Mouse (Mus musculus) lung, embryonic 15.5 days (tissue): Measurements from ENCODE around the gene Upp2. TPM values are rescaled to one million over a fixed set of nuclear protein-coding genes. Genes with fewer than 3 reads are reported as not detected.
A peak's percentile ranks its signal among the peaks of the same experiment; 100 is the strongest.

ENCODE experiments used
- ATAC-seq: fragments of 200-750 bp; cut with Nextera tagmentation; 2 replicates; pipeline ENCODE4 v1.8.0; 2017; ENCODE audit warnings: moderate number of reproducible peaks, borderline replicate concordance; ENCODE audit not compliant: low FRiP score, low TSS enrichment; ENCODE audit errors: extremely low read depth
- H3K27ac ChIP-seq: fragments of 300-500 bp; sonication (generic); 2 replicates; pipeline ENCODE4 v1.5.1; 2015; ENCODE audit warnings: moderate library complexity, mild to moderate bottlenecking, inconsistent platforms
- H3K27me3 ChIP-seq: fragments of 300-500 bp; sonication (generic); 2 replicates; pipeline ENCODE4 v1.6.1; 2015; ENCODE audit warnings: inconsistent platforms
- H3K36me3 ChIP-seq: fragments of 300-500 bp; sonication (generic); 2 replicates; pipeline ENCODE4 v1.6.1; 2015; ENCODE audit warnings: inconsistent platforms
- H3K4me1 ChIP-seq: fragments of 300-500 bp; sonication (generic); 2 replicates; pipeline ENCODE4 v1.6.1; 2015; ENCODE audit warnings: inconsistent platforms
- H3K4me2 ChIP-seq: fragments of 300-500 bp; sonication (generic); 2 replicates; pipeline ENCODE4 v1.6.1; 2015; ENCODE audit warnings: inconsistent platforms, mild to moderate bottlenecking, moderate library complexity
- H3K4me3 ChIP-seq: fragments of 300-500 bp; sonication (generic); 2 replicates; pipeline ENCODE4 v1.5.1; 2015; ENCODE audit warnings: mild to moderate bottlenecking, inconsistent platforms
- H3K9ac ChIP-seq: fragments of 300-500 bp; sonication (generic); 2 replicates; pipeline ENCODE4 v1.6.1; 2015; ENCODE audit warnings: inconsistent platforms
- H3K9me3 ChIP-seq: fragments of 300-500 bp; sonication (generic); 2 replicates; pipeline ENCODE4 v1.6.1; 2016; ENCODE audit warnings: inconsistent platforms
- whole genome bisulfite sequencing: fragments of 180-500 bp; shearing (Covaris S2); methylation state at CpG from one replicate; pipeline ENCODE4 v1.1.7; 2015; 5-methylcytosine and 5-hydroxymethylcytosine counted together
- polyA plus RNA-seq: library from polyadenylated mRNA; unstranded; fragments of >200 nt; fragmentation: Nextera tagmentation; extraction: Ambion mirVana; gene quantifications from 2 replicates; pipeline ENCODE4 v1.2.1, GENCODE M21; 2015

Upp2 gene
- polyA plus RNA-seq, 1 experiment from 2014 or later: 7.1 TPM

DNA sequence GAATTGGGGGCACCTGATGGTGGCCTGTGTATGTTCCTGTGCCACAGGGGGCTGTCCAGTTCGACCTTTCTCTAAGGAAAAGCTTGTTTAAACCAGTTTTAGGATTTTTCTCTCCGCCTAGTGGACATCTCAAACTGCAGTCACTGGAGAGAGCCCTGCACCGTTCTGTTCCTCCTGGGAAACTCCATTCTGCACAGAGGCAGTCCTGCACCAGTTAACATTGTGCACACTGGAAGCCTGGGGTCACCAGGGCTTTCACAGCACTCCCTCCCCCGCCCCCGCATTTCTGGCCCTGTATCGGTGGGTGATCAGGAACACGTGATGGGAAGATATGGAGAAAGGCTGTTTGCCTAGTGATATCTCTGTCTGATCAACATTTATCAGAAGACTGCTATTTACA, 133.3 kb downstream of the Upp2 start:
- ATAC-seq: no peak
- no peaks in the 10 kb centered on the region for H3K36me3 ChIP-seq
- H3K27ac ChIP-seq: no peak overlapping the region
- H3K9me3 ChIP-seq: no peaks in the 10 kb centered on the region
- H3K9ac ChIP-seq: no peak overlapping the region
- no peak overlapping the region for H3K4me3 ChIP-seq
- no peaks in the 10 kb centered on the region for H3K4me1 ChIP-seq
- H3K27me3 ChIP-seq: no peaks in the 10 kb centered on the region
- WGBS: 43% methylated on average over 7 of the region's 7 CpGs
- no peak overlapping the region for H3K4me2 ChIP-seq

DNA sequence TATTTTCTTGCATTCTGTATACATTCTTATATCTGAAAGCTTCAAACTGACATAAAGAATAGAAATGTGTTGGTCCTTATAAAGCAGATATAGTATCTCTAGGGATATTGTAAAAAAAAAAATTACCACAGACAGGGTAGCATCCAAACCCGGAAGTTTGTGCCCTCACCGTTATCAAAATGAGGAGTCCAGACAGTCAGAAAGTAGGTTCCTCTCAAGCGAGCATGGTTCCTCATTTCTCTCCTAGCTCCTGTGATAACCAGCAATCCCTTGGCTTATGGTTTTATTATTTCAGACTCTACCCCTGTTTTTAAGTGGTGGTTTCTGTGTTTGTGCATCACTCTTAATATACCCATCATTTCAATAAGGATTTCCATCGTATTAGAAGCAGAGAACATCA, 134.5 kb downstream of the Upp2 start:
- Histone ChIP-seq H3K4me2 (no peak overlapping the region), H3K4me3 (no peak overlapping the region), H3K36me3 (no peaks in the 10 kb centered on the region), H3K9ac (no peak overlapping the region), H3K27ac (no peak overlapping the region), H3K27me3 (no peaks in the 10 kb centered on the region), H3K4me1 (no peaks in the 10 kb centered on the region), H3K9me3 (no peaks in the 10 kb centered on the region)
- no peak for ATAC-seq
- 82% methylated on average over 4 of the region's 4 CpGs for WGBS

DNA sequence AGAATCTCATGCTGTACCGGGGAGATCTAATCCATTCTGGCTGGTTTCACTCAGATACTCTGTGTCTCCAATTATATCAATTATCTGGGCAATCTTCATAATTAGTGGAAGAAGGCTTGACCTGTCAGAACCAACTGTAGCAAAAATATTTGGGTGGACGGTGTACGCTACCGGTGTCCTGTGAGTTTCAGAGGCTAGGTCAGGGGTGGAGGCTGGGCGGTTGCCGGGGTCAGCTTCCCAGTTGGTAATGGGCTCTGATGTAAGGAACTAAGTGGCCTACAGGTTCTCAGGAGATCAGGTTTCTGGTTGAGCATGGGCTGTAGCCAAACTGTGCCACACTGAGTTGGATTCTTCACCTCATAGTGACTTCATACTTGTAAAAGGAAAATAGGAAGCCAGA, 136.1 kb downstream of the Upp2 start:
- Histone ChIP-seq H3K4me3 (no peak overlapping the region), H3K9ac (no peak overlapping the region), H3K36me3 (no peaks in the 10 kb centered on the region), H3K27me3 (no peaks in the 10 kb centered on the region), H3K4me2 (no peak overlapping the region), H3K9me3 (no peaks in the 10 kb centered on the region), H3K4me1 (no peaks in the 10 kb centered on the region), H3K27ac (no peak overlapping the region)
- 84% methylated on average over 6 of the region's 6 CpGs for WGBS
- no peak for ATAC-seq

DNA sequence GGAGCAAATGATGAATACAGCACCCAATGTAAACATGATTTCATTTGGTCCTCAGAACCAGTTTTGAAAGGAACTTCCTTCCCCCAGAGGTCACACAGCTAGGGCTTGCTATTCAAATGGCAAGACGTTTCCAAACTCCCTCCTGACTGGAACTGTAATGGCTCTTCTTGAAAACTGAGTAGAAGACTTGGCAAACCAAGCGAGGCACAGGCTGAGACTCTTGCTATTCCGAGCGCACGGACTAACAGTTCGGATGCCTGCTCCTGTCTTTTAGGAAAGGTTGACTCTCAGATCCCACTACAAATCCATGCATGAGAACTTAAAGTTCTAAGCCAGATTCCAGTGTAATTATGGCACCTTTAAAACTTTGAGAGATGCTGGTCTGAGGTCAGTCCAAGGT, 136.5 kb downstream of the Upp2 start:
- H3K9ac ChIP-seq: no peak overlapping the region
- WGBS: 76% methylated on average over 6 of the region's 6 CpGs
- H3K4me3 ChIP-seq: no peak overlapping the region
- H3K9me3 ChIP-seq: no peaks in the 10 kb centered on the region
- H3K27me3 ChIP-seq: no peaks in the 10 kb centered on the region
- H3K27ac ChIP-seq: no peak overlapping the region
- no peak overlapping the region for H3K4me2 ChIP-seq
- no peaks in the 10 kb centered on the region for H3K36me3 ChIP-seq
- H3K4me1 ChIP-seq: no peaks in the 10 kb centered on the region
- ATAC-seq: no peak

DNA sequence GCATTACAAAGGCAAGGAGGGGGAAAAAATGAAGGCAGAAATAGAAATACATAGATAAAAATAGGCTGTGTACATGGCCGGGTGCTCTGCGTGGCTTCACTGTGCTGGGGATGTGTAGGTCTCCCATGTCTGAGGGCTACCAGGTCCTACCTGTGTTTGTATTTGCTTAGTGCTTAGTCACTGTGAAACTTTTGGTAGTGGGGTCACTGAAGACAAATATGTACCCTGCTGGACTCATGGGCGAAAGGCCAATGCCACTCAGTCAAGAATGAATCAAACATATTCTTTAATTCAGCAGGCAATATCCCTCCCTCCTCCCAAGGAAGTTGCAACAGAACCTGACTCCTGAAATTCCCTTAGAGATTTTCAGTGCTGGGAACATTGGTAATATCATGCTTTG, 137.5 kb downstream of the Upp2 start:
- Histone ChIP-seq H3K27ac (no peak overlapping the region), H3K4me3 (no peak overlapping the region), H3K27me3 (no peaks in the 10 kb centered on the region), H3K4me2 (no peak overlapping the region), H3K4me1 (peaks cover 4% of the 10 kb centered on the region; the same call in 1 of the 2 replicates), H3K9ac (no peak overlapping the region), H3K9me3 (no peaks in the 10 kb centered on the region), H3K36me3 (no peaks in the 10 kb centered on the region)
- 56% methylated on average over 3 of the region's 3 CpGs for WGBS
- ATAC-seq: no peak

DNA sequence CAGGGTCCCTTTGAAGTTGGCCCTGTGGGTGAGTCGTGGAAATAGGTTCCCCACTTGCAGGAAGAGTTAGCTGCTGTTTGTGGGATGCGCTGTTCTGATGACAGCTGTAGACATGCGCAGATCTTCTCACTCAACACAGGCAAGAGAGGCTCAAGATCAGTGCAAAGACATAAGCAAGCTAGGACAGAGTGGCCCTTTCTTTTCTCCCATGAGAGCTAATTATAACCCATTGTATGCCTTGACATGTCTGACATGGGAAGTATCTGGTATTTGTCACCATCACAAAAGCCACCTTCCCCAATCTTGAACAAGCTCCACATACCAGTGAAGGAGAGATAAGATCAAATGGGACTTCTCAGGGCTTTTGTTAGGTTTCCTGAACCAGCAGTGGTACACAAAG, 140.6 kb downstream of the Upp2 start:
- no peaks in the 10 kb centered on the region for H3K27me3 ChIP-seq
- no peaks in the 10 kb centered on the region for H3K36me3 ChIP-seq
- no peak overlapping the region for H3K4me2 ChIP-seq
- H3K4me3 ChIP-seq: no peak overlapping the region
- peaks cover 21% of the 10 kb centered on the region for H3K4me1 ChIP-seq
- no peak overlapping the region for H3K27ac ChIP-seq
- WGBS: 80% methylated on average over 3 of the region's 3 CpGs
- no peak for ATAC-seq
- no peak overlapping the region for H3K9ac ChIP-seq
- H3K9me3 ChIP-seq: no peaks in the 10 kb centered on the region

DNA sequence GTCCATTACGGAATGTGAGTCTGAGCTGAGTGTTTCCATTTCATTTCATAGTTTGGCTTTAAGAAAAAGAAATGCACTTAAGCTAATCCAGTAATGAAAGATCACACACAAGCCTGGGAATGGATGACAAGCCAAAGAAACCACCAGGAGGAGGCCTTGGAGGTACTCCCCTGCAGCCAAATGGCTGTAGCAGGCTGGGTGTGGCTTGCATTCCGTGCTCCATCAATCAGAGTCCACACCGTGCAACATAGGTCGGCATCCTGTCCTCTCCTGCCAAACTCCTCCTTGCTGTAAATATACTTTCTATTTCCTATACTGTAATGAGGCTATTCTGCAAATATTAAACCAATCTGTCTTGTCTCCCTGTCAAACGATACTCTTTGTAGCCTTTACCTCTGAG, 143.1 kb downstream of the Upp2 start:
- Histone ChIP-seq H3K9ac (no peak overlapping the region), H3K9me3 (no peaks in the 10 kb centered on the region), H3K4me3 (no peak overlapping the region), H3K4me2 (no peak overlapping the region), H3K4me1 (peaks cover 21% of the 10 kb centered on the region), H3K36me3 (no peaks in the 10 kb centered on the region), H3K27me3 (no peaks in the 10 kb centered on the region), H3K27ac (no peak overlapping the region)
- 41% methylated on average over 5 of the region's 5 CpGs for WGBS
- 0 out of 2 replicates have a peak, but pooled peaks have one; percentile 44 for ATAC-seq

DNA sequence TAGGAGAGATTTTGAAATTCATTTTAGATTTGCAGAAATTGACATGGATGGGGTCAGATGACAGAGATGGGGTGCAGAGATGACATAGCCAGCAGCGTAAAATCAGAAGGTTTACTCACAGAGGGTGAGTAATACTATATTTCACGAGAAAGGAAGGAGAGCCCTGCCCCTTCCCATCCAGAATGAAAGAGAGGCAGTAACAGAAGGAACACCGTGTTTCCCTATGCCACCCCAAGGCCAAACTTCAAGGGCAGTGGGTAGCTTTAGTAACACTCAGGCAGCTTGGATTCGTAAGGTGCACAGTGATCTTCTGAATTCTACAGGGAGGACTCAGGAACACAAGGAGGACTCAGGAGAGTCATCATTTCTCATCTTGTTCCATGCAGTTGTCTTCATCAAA, 144.0 kb downstream of the Upp2 start:
- Histone ChIP-seq H3K9ac (no peak overlapping the region), H3K27ac (no peak overlapping the region), H3K4me3 (no peak overlapping the region), H3K9me3 (no peaks in the 10 kb centered on the region), H3K4me1 (peaks cover 21% of the 10 kb centered on the region), H3K36me3 (no peaks in the 10 kb centered on the region), H3K27me3 (no peaks in the 10 kb centered on the region), H3K4me2 (no peak overlapping the region)
- 86% methylated on average over 4 of the region's 4 CpGs for WGBS
- no peak for ATAC-seq

DNA sequence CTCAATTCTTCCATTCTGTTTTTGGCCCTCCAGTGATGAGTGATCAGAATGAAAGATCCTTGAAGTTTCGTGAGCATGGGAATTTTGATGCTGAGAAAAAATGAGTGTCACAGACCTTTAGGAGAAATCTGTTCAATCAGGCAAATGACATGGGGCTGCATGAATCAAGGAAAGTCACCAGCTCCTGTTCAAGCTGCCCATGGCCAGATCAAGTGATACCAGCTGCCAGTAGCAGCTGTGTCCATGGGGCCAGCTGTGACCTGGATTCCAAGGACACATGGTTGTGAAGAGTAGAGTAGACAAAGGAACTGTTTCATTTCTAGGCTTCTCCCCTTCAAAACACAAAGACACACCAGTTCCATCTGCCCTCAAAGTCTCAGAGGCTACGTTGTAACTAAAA, 144.4 kb downstream of the Upp2 start:
- Histone ChIP-seq H3K4me1 (peaks cover 21% of the 10 kb centered on the region), H3K9ac (no peak overlapping the region), H3K9me3 (no peaks in the 10 kb centered on the region), H3K36me3 (no peaks in the 10 kb centered on the region), H3K4me3 (no peak overlapping the region), H3K4me2 (no peak overlapping the region), H3K27ac (peak overlapping the region; percentile 19; the same call in 1 of the 2 replicates), H3K27me3 (no peaks in the 10 kb centered on the region)
- WGBS: 69% methylated on average over 2 of the region's 2 CpGs
- no peak for ATAC-seq

DNA sequence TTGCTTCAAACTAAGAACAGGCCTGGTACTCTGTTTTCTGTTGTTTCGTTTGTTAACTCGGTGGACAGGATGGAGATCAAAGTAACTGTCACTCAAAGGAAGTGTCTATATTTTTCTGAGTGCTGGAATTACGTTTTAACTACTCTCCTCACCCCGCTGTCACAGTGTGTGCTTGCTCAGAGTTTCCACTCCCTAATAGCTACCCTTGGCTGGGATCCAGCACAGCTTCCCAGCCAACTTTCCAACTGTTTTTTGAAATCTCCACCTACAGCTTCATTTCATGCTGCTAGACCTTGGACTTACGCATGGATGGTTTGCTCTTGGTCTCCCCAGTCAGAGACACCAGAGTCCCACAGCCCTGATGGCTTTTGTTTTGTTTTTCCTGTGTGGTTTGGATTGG, 144.8 kb downstream of the Upp2 start:
- Histone ChIP-seq H3K9ac (no peak overlapping the region), H3K36me3 (no peaks in the 10 kb centered on the region), H3K4me3 (no peak overlapping the region), H3K4me1 (peaks cover 21% of the 10 kb centered on the region), H3K27me3 (no peaks in the 10 kb centered on the region), H3K4me2 (no peak overlapping the region), H3K9me3 (no peaks in the 10 kb centered on the region), H3K27ac (peak overlapping the region; percentile 29; the same call in 1 of the 2 replicates)
- peak; percentile 80 for ATAC-seq
- WGBS: 17% methylated on average over 5 of the region's 5 CpGs

DNA sequence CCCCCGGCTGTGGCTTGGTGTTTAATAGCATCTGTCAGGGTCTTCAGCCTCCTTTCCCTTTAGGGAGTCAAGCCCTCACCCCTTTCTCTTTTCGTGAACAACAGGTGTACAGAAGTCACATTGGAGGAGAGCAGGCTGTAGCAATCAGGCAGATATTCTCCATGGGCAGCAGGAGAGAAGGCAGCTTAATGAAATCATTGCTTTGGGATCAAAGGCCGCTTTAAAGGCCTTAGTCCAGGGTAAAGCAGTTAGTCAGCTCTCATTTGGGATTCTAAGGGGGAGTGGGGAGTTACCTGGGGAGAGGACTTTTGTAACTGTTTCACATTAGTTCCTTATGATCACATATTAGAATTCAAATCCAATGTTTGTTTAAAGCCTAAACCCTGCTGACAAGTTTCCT, 150.8 kb downstream of the Upp2 start:
- H3K4me2 ChIP-seq: no peak overlapping the region
- no peaks in the 10 kb centered on the region for H3K27me3 ChIP-seq
- no peak overlapping the region for H3K4me3 ChIP-seq
- H3K36me3 ChIP-seq: no peaks in the 10 kb centered on the region
- no peaks in the 10 kb centered on the region for H3K9me3 ChIP-seq
- H3K4me1 ChIP-seq: no peaks in the 10 kb centered on the region
- ATAC-seq: no peak
- H3K9ac ChIP-seq: no peak overlapping the region
- no peak overlapping the region for H3K27ac ChIP-seq
- WGBS: 73% methylated on average over 3 of the region's 3 CpGs

DNA sequence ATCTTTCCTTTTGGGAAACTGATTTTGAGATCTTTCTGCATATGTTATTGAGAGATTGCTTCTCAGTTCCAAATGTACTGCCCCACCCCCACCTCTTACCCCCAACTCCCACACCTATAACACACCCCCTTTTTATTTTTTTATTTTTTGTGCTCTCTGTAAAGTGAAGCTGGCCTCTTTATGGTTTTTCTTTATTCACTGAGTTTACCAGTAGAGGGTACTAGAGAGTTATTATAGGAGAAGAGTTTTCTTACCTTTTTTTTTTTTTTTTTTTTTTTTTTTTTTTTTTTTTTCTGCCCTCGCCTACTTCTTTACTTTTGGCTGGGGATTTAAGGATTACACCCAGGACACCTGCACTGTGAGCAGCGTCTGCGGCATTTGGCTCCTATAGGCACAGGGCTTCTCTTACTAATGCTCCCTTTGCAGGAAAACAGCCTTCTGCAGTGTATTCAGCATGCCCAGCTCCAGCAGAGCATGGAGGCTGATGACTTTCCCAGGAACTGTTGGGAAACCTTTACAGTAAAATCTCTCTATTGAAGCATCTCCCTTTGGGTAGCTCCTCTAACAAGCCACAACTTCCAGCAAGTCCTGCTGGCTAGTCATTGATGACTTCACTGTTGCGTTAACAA, 170.2 kb downstream of the Upp2 start:
- Histone ChIP-seq H3K9ac (no peak overlapping the region), H3K27me3 (no peaks in the 10 kb centered on the region), H3K27ac (no peak overlapping the region), H3K4me3 (no peak overlapping the region), H3K4me2 (no peak overlapping the region), H3K4me1 (0 out of 2 replicates have a peak, but pooled peaks cover 3% of the 10 kb centered on the region), H3K36me3 (no peaks in the 10 kb centered on the region), H3K9me3 (no peaks in the 10 kb centered on the region)
- 28% methylated on average over 4 of the region's 4 CpGs for WGBS
- ATAC-seq: no peak

DNA sequence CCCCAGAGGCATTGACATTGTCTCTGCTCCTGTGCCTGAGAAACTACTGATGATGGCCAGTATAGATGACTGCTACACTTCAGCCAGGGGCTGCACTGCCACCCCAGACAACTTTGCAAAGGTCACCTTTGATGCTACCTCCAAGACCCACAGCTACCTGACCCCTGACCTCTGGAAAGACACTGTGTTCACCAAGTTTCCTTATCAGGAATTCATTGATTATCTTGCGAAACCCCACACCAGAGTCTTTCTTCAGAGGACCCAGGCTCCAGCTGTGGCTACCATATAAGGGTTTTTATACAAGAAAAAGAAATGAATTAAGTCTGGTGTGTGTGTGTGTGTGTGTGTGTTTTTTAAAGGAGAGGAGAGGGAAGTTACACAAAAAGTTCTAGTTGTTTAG, 174.1 kb downstream of the Upp2 start:
- no peak overlapping the region for H3K9ac ChIP-seq
- no peak overlapping the region for H3K4me3 ChIP-seq
- WGBS: 65% methylated on average over 1 of the region's 1 CpGs
- no peak overlapping the region for H3K27ac ChIP-seq
- no peaks in the 10 kb centered on the region for H3K36me3 ChIP-seq
- ATAC-seq: no peak
- 0 out of 2 replicates have a peak, but pooled peaks cover 3% of the 10 kb centered on the region for H3K4me1 ChIP-seq
- no peaks in the 10 kb centered on the region for H3K27me3 ChIP-seq
- H3K9me3 ChIP-seq: no peaks in the 10 kb centered on the region
- H3K4me2 ChIP-seq: no peak overlapping the region
